Mouse (Mus musculus) c-Kit-positive CD71-negative TER-119-negative erythroid progenitor cells, embryonic 14.5 days (primary cell): ENCODE data around the gene Plxnd1.

Experiments used
- DNase-seq: peaks from one replicate; pipeline ENCODE4 v3.0.0-alpha.2; 2013; ENCODE audit warnings: low read depth

Gene Plxnd1

GRCm38 (mm10) chr6:115978596-115978995 lies 16.2 kb downstream of the Plxnd1 start:
- no peak for DNase-seq

DNA sequence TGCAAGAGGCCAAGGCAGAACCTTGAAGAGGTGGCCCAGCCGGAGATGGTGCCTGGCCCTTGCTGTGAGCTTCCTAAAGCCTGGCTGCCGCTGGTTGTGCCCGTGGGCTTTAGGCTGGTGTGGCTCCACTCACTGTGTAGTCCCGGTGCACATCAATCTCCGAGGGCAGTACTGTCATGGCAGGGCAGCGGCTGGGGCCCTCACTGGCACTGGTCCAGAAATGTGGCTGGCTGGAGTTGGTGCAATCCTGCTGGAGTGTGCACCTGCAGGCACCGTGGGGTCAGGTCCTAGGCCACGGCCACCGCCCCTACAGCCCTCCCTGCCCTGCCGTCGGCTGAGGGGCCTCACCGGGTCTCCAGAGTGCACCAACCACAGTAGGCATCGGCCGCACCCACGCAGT lies 17.0 kb downstream of the Plxnd1 start:
- DNase-seq: no peak

DNA sequence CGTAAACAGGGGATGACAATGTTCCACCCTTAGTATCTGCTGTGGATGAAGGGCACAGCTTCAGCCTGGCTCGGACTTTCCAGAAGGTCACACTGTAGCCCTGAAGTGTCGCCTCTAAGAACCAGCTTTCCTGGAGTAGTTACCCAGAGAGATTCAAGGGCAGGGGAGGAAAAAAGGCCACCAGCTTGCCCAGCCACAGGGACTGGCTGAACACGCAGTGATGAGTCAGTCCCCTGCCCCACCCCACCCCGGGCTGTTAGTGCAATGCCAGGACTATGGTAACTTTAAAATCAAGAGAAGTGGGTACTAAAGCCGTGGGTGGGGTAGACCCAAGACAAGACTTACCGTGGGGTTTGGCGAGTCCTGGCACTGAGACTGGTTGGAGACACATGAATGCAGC lies 19.2 kb downstream of the Plxnd1 start:
- DNase-seq: no peak

- no peak for DNase-seq
These were observed 20.7 kb downstream of the Plxnd1 start for GRCm38 (mm10) chr6:115973881-115974662.

GRCm38 (mm10) chr6:115973139-115973875 lies 21.5 kb downstream of the Plxnd1 start:
- no peak for DNase-seq

- DNase-seq: no peak
These were observed 22.6 kb downstream of the Plxnd1 start for GRCm38 (mm10) chr6:115972083-115972764.

DNA sequence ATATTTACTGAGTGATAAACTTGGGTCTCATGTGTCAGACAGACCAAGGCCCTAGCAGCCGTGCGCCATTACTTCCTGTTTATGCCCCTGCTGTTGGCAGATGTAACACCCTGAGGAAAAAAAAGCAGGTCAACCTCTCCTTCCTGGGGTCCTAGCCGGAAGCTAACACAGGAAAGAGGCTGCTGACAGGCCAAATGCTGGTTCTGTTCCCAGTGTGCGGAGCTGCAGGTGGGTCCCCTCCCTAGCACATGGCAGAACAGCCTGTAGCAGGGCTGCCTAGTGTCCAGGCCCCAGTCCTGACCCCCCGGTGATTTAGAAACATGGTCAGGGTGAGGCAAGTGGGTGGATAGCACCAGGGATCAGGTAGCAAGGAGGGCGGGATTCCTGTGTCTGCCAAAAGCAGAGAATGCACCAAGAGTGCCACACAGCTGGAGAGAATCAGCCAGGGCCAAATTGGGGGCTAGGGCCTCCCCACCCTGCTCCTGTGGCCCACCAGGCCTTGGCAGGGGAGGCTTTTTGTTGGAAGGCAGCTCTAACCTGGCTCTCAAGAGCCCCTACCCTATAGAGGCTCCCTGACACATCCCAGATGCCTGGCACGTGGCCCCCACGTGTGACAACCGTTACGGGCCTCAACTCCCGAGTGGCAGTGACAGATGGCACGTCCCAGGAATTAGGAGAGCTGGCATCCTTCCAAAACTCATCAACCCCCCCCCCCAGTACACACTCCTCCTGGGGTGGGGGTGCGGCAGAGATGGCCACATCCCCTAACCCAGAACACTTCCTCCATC lies 23.3 kb downstream of the Plxnd1 start:
- DNase-seq: no peak

GRCm38 (mm10) chr6:115969952-115970351 lies 24.9 kb downstream of the Plxnd1 start:
- DNase-seq: no peak

DNA sequence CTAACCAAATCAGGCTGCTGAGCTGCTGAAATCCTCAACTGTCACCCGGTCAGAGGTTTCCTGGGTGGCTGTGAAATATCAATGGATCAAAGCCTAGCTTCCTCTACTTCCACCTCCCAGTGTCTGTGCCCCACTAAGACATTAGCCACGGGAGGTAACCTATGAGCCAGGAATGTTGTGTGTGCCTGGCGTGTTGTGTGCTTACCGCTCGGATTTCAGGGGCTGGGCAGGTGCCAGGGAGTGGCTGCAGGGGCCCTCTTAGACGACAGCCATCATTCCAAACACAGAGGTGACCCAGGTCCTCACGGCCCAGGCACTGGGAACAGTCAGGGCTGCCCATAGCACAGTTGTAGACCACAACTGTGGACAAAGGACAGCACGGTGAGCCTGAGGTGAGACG lies 25.7 kb downstream of the Plxnd1 start:
- no peak for DNase-seq

GRCm38 (mm10) chr6:115968700-115969099 lies 26.1 kb downstream of the Plxnd1 start:
- DNase-seq: no peak

DNA sequence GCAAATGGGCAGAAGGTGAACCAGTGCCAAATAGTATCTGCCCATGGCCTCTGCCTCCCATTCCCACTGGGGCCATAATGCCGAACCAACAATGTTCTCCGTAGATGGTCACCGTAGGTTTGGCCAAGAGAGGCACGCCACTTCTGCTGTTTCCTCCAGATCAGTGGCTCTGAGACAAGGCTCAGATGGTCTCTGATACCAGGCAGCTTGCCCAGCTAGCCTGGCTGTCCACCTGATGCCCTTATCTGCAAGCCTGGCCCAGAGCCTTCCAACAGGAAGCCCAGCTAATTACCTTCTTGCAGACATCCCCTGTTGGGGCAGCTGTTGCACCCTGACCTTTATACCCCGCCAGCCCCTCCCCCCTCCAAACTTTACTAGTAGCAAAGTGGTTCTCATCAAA lies 26.7 kb downstream of the Plxnd1 start:
- DNase-seq: no peak

GRCm38 (mm10) chr6:115967291-115967880 lies 27.4 kb downstream of the Plxnd1 start:
- no peak for DNase-seq

- DNase-seq: no peak
These were observed 28.4 kb downstream of the Plxnd1 start for GRCm38 (mm10) chr6:115966227-115966966.

GRCm38 (mm10) chr6:115963656-115964055 lies 31.1 kb downstream of the Plxnd1 start:
- no peak for DNase-seq

- DNase-seq: no peak
These were observed 32.2 kb downstream of the Plxnd1 start for GRCm38 (mm10) chr6:115962439-115963085.

DNA sequence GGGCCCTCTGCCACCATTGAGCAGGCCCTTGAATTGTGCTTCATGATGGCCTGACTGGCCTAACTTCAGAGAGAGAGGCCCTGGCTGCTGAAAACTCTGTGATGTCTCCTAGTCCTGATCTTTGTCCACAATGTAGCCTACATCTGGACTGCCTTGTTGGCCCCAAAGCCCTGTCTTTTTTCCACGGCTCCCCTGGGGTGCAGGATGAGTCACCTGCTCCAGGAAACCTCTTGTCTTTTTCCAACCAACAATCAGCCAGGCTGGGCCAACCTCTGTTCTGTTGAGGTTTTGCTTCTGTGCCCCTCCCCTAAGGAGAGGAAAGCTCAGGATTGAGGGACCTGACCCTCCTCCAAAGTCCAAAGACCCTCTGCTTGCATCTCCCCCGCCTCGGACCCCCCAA lies 33.1 kb downstream of the Plxnd1 start:
- no peak for DNase-seq

- no peak for DNase-seq
These were observed 34.5 kb downstream of the Plxnd1 start for GRCm38 (mm10) chr6:115960322-115960721.

- DNase-seq: no peak
These were observed 35.6 kb downstream of the Plxnd1 start for GRCm38 (mm10) chr6:115959151-115959691.

GRCm38 (mm10) chr6:115958445-115958844 lies 36.4 kb downstream of the Plxnd1 start:
- no peak for DNase-seq

- DNase-seq: no peak
These were observed 37.1 kb downstream of the Plxnd1 start for GRCm38 (mm10) chr6:115957681-115958080.
